Mouse (Mus musculus) heart, embryonic 12.5 days (tissue): ENCODE measurements around the gene Sik3. TPM values are rescaled to one million over a fixed set of nuclear protein-coding genes. Genes with fewer than 3 reads are reported as not detected.
"Not testable (repeated sequence)": the region's sequence is repeated elsewhere in the genome, so short reads cannot be mapped to it uniquely, and the experiment has no call there.

Source experiments
- ATAC-seq: fragments of 200-750 bp; cut with Nextera tagmentation; 2 replicates; pipeline ENCODE4 v1.8.0; 2017; ENCODE audit warnings: moderate TSS enrichment, moderate library complexity; ENCODE audit not compliant: insufficient number of reproducible peaks, low FRiP score
- H3K27ac ChIP-seq: fragments of 300-500 bp; sonication (generic); 2 replicates; pipeline ENCODE4 v1.5.1; 2016; ENCODE audit warnings: mild to moderate bottlenecking, moderate library complexity; ENCODE audit not compliant: poor library complexity, severe bottlenecking
- H3K27me3 ChIP-seq: fragments of 300-500 bp; sonication (generic); replicated peaks from 2 replicates; pipeline ENCODE4 v1.6.1; 2016; ENCODE audit warnings: mild to moderate bottlenecking, moderate library complexity
- H3K36me3 ChIP-seq: fragments of 300-500 bp; sonication (generic); 2 replicates; pipeline ENCODE4 v1.6.1; 2016; ENCODE audit warnings: mild to moderate bottlenecking, moderate library complexity
- H3K4me1 ChIP-seq: fragments of 300-500 bp; sonication (generic); replicated peaks from 2 replicates; pipeline ENCODE4 v1.6.1; 2016; ENCODE audit warnings: mild to moderate bottlenecking
- H3K4me2 ChIP-seq: fragments of 300-500 bp; sonication (generic); 2 replicates; pipeline ENCODE4 v1.6.1; 2016; ENCODE audit warnings: mild to moderate bottlenecking, moderate library complexity
- H3K4me3 ChIP-seq: fragments of 300-500 bp; sonication (generic); 2 replicates; pipeline ENCODE4 v1.5.1; 2016; ENCODE audit warnings: mild to moderate bottlenecking
- H3K9ac ChIP-seq: fragments of 300-500 bp; sonication (generic); 2 replicates; pipeline ENCODE4 v1.6.1; 2016; ENCODE audit warnings: mild to moderate bottlenecking, moderate library complexity
- H3K9me3 ChIP-seq: fragments of 300-500 bp; sonication (generic); replicated peaks from 2 replicates; pipeline ENCODE4 v1.6.1; 2016; ENCODE audit warnings: mild to moderate bottlenecking, moderate library complexity
- WGBS: fragments of 180-500 bp; shearing (Covaris S2); methylation state at CpG from one replicate; pipeline ENCODE4 v1.1.7; 2016; 5-methylcytosine and 5-hydroxymethylcytosine counted together
- polyA plus RNA-seq: library from polyadenylated mRNA; unstranded; fragments of >200 nt; fragmentation: Nextera tagmentation; extraction: Ambion mirVana; gene quantifications from 2 replicates; pipeline ENCODE4 v1.2.1, GENCODE M21; 2016

The Sik3 gene
- polyA plus RNA-seq, 1 experiment from 2014 or later: 13.9 TPM

DNA sequence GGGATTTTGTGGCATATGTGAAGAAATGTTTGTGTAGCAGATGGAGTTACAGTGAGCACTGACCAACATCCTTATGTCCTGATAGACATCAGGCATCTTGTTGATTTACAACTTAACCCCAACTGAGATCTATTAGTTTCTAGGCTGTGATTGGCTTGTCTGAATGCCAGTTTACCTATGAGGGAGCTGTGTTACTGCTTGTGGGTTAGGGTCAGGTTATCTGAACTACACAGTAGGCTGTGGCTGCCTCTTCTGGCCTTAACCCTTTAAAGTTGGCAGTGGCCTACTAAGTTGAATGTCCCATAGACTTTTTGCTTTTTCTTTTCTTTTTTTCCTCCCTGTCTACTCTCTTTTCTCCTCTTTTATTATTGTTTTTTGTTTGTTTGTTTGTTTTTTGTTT, 98.7 kb downstream of the Sik3 start:
- no peaks in the 10 kb centered on the region for H3K9me3 ChIP-seq
- H3K36me3 ChIP-seq: no peaks in the 10 kb centered on the region
- no peaks in the 10 kb centered on the region for H3K27me3 ChIP-seq
- no peak overlapping the region for H3K4me2 ChIP-seq
- H3K4me1 ChIP-seq: peaks cover 47% of the 10 kb centered on the region
- no peak overlapping the region for H3K4me3 ChIP-seq
- ATAC-seq: no peak
- H3K27ac ChIP-seq: no peak overlapping the region
- no peak overlapping the region for H3K9ac ChIP-seq

DNA sequence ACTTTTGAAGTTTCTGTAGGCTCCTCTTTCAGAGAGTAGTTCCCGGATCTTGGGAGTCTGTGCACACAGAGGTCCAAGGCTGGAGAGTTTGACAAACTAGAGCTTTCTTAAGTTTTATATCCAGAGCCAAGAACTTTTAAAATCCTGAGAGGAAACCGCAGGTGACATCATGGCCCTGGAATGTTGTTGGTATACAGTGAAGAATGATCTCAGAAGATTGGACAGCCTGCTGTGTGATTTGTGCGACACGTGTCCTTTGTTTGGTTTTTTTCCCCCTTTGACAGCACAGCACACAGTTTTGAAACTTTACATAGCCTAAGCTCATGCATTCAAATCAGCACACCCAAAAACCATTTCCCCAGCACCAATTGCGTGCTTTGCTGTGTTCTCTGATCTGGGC, 99.6 kb downstream of the Sik3 start:
- Histone ChIP-seq H3K4me3 (no peak overlapping the region), H3K4me1 (peaks cover 47% of the 10 kb centered on the region), H3K9ac (no peak overlapping the region), H3K27me3 (no peaks in the 10 kb centered on the region), H3K27ac (peak overlapping the region; percentile 42), H3K9me3 (no peaks in the 10 kb centered on the region), H3K36me3 (no peaks in the 10 kb centered on the region), H3K4me2 (no peak overlapping the region)
- 33% methylated on average over 5 of the region's 5 CpGs for WGBS
- ATAC-seq: peak; percentile 47

DNA sequence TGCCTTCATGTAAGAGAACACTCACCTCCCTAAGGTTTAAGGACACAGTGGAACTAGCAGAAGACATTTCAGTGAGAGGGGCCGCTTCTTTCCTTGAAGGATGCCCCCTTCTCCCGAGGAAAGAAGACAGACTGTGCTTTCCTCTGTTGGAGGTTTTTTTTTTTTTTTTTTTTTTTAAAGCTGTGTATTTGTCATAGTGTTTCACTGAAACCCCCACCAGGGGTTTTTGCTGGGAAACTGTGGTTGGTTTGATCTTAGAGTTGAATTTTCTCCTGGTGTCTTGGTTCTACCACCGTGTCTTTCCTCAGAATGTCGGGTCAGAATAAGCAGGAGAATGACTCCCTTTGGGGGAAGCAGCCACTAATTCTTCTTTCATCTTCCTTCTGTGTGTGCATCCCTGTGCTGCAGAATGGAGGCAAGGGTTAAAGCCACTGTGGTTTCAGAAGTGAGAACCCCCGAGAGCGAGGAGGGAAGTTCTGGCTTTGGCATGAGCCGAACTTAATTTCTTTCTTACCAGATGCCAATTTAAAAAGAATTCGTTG, 106.3 kb downstream of the Sik3 start:
- WGBS: 94% methylated on average over 8 of the region's 8 CpGs
- no peak overlapping the region for H3K27ac ChIP-seq

DNA sequence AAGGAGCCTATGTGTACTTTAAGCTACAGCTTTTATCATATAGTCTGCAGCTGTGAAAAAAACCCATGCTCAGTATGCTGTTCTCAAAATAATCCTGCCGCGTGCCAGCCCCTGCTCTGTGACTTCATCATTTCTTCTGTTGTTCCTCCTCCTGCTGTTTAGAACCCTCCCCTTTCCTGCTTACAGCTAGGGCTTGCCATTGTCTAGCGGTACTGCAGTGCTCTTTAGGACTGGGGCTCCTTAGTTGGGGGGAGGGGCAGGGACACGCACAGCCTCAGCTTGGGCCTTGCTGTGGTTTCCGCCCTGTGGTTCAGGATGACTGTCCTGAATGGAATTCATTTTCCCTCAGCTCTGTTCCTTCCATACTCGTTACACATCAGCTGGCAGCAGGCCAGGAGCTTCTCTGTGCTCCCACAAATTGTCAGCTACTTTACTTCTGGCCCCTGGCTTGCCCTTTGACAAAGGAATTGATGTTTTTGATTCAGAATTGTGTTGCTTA, 107.4 kb downstream of the Sik3 start:
- WGBS: 2% methylated on average over 6 of the region's 6 CpGs
- peak; percentile 91 for ATAC-seq
- peaks cover 13% of the 10 kb centered on the region; the same call in 1 of the 2 replicates for H3K36me3 ChIP-seq

More for the DNA sequence above, 106.3 kb downstream of the Sik3 start:
- no peak for ATAC-seq
- H3K4me3 ChIP-seq: no peak overlapping the region
- H3K4me2 ChIP-seq: no peak overlapping the region
- H3K4me1 ChIP-seq: peaks cover 45% of the 10 kb centered on the region
- 0 out of 2 replicates have a peak, but pooled peaks cover 3% of the 10 kb centered on the region for H3K9me3 ChIP-seq
- H3K36me3 ChIP-seq: peaks cover 6% of the 10 kb centered on the region; the same call in 1 of the 2 replicates
- H3K27me3 ChIP-seq: no peaks in the 10 kb centered on the region
- H3K9ac ChIP-seq: no peak overlapping the region

DNA sequence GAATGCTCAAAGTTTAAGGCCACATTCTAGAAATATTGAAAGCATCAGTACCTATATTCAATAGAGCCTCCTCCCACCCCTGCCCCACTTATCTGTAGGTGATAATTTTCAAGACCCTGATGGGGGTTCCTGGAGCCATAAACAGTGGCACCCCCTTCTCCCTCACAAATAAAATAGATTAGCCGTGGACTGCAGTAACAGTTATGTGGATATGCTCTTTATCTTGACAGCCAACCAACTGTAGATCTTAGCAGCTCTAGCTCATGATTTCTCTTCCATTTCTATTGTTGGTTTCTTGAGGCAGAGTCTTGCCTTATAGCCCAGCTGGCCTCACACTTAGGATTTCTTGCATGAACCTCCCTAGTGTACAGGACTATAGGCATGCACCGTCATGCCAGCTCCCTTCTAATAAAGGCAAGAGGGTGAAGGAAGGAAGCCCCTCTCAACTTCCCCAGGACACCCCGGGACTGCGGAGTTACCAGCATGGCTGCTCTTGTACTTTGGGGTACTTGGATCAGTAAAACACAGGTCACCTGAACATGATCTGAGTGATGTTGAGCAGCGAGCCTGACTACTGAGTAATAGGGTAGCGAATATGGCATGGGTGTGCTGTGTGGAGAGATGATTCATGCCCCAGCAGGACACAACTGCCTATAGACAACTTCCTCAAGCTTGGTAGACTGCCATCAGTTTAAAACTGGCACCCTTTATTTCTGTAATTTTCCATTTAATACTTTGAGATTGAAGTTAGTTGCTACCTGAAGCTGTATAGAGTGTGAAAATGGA, 108.0 kb downstream of the Sik3 start:
- no peak overlapping the region for H3K4me3 ChIP-seq
- 72% methylated on average over 6 of the region's 6 CpGs for WGBS
- peaks cover 36% of the 10 kb centered on the region for H3K4me1 ChIP-seq
- H3K9ac ChIP-seq: no peak overlapping the region
- peaks cover 19% of the 10 kb centered on the region for H3K36me3 ChIP-seq
- H3K27me3 ChIP-seq: no peaks in the 10 kb centered on the region
- H3K4me2 ChIP-seq: no peak overlapping the region
- H3K9me3 ChIP-seq: 0 out of 2 replicates have a peak, but pooled peaks cover 3% of the 10 kb centered on the region
- no peak for ATAC-seq
- H3K27ac ChIP-seq: peak overlapping the region; percentile 55

More for the DNA sequence above, 107.4 kb downstream of the Sik3 start:
- Histone ChIP-seq H3K4me3 (no peak overlapping the region), H3K9me3 (0 out of 2 replicates have a peak, but pooled peaks cover 3% of the 10 kb centered on the region), H3K27ac (peak overlapping the region; percentile 55), H3K4me1 (peaks cover 43% of the 10 kb centered on the region), H3K27me3 (no peaks in the 10 kb centered on the region), H3K4me2 (peak overlapping the region; percentile 8; the same call in 1 of the 2 replicates), H3K9ac (no peak overlapping the region)

DNA sequence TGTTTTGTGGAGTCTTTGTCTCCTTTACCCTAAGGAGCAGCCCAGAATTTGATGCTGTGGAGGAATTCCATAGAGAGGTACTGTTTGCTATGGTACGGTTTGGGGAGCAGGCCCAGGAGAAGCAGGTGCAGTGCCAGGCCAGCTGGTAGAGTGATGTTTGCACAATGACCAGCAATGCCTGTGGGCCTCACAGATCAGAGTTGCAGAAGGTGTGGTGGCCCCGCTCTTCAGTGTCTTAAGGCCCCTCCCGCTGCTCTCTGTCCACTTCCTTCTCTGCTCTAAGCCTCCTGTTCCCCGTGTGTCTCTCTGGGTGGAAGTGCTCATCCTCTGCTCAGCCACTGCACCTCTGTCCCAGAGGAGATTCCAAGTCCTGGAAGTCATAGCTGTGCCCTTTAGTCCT, 108.9 kb downstream of the Sik3 start:
- no peak for ATAC-seq
- Histone ChIP-seq H3K4me3 (no peak overlapping the region), H3K27me3 (no peaks in the 10 kb centered on the region), H3K9me3 (0 out of 2 replicates have a peak, but pooled peaks cover 3% of the 10 kb centered on the region), H3K4me2 (no peak overlapping the region), H3K27ac (no peak overlapping the region), H3K9ac (no peak overlapping the region), H3K36me3 (peaks cover 25% of the 10 kb centered on the region), H3K4me1 (peaks cover 30% of the 10 kb centered on the region)
- WGBS: 86% methylated on average over 4 of the region's 4 CpGs

DNA sequence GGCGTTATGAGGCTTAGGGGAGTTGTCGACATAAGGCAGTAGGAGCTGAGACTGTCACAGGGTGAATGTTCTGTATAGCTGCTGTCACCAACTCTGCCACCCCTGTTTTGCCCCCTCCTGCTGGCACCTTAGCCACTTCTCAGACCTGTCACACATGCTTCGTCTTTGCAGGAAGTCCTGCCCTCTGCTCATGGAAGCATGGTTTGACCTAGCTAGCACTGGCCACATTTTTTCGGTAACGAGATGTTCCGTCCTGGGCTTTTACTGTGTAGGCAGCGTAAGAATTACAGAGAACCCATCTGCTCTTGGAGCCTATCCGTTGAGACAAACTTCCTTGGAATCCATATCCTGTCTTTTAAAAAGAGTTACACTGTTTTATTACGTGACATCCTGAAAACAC, 110.1 kb downstream of the Sik3 start:
- H3K27ac ChIP-seq: peak overlapping the region; percentile 6; the same call in 1 of the 2 replicates
- no peak for ATAC-seq
- H3K4me1 ChIP-seq: peaks cover 38% of the 10 kb centered on the region
- peaks cover 27% of the 10 kb centered on the region for H3K36me3 ChIP-seq
- H3K4me2 ChIP-seq: no peak overlapping the region
- WGBS: 73% methylated on average over 9 of the region's 9 CpGs
- 0 out of 2 replicates have a peak, but pooled peaks cover 3% of the 10 kb centered on the region for H3K9me3 ChIP-seq
- H3K9ac ChIP-seq: no peak overlapping the region
- no peak overlapping the region for H3K4me3 ChIP-seq
- 0 out of 2 replicates have a peak, but pooled peaks cover under 1% of the 10 kb centered on the region for H3K27me3 ChIP-seq

DNA sequence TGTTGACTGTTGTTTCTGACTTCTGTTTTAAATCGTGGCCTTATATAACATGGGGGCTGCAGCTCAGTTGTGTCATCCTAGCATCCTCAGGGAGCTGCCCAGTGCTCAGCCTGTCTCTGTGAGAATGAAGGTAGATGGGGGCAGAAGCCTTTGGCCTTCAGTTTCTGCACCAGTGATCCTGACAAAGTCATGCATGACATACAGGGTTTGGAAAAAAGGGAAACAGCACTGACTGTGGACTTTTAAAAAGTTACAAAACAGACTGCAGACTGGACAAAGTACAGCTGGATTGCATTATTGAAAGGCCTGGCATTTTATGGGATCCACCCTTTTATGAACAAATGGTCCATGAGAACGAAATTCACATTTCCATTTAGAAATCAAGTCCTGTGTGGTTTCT, 113.7 kb downstream of the Sik3 start:
- Histone ChIP-seq H3K36me3 (peaks cover 27% of the 10 kb centered on the region), H3K27me3 (peaks cover 3% of the 10 kb centered on the region; the same call in 1 of the 2 replicates), H3K9me3 (no peaks in the 10 kb centered on the region), H3K4me3 (no peak overlapping the region), H3K4me2 (no peak overlapping the region), H3K4me1 (peaks cover 26% of the 10 kb centered on the region), H3K9ac (no peak overlapping the region), H3K27ac (no peak overlapping the region)
- 83% methylated on average over 2 of the region's 2 CpGs for WGBS
- ATAC-seq: no peak

DNA sequence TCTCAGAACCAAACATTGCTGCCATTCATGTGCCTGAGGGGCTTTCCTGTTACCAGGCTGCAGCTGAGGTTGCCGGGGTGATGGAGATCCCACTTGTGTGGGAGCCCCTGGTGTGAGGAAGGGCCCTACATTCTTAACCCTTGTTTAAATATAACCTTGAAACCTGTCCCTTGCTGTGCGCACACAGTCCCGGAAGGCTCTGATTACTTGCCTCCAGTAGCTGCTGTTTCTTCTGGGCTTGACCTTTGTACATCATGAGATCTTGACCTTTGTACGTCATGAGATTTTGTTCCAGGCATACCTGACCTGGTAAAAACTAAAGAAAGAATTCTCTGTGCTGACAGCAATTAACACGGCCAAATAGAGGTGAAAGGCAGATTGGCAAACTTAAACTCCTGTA, 114.7 kb downstream of the Sik3 start:
- H3K4me3 ChIP-seq: no peak overlapping the region
- peaks cover 13% of the 10 kb centered on the region for H3K27me3 ChIP-seq
- no peaks in the 10 kb centered on the region for H3K9me3 ChIP-seq
- peaks cover 20% of the 10 kb centered on the region for H3K4me1 ChIP-seq
- 58% methylated on average over 5 of the region's 5 CpGs for WGBS
- no peak for ATAC-seq
- peaks cover 27% of the 10 kb centered on the region for H3K36me3 ChIP-seq
- no peak overlapping the region for H3K4me2 ChIP-seq
- no peak overlapping the region for H3K9ac ChIP-seq
- no peak overlapping the region for H3K27ac ChIP-seq

DNA sequence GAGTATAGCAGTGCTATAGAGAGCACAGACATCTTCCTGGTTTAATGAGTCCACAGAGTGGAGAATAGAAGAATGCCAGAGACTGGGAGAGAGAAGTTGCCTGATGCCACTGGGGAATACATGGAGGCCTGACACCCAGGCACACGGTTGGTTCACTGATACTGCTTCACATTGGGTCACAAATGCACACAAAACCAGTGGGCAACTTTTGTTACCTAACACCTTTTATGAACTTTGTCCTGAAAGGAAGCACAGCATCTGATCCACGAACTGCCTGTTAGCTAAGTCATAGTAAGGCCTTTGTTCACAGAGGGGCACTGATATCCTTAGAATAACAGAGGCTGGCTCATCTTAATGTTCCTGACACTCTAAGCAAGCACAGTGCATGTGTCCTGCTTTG, 116.6 kb downstream of the Sik3 start:
- H3K9me3 ChIP-seq: no peaks in the 10 kb centered on the region
- WGBS: 51% methylated on average over 2 of the region's 2 CpGs
- H3K4me1 ChIP-seq: peaks cover 15% of the 10 kb centered on the region
- H3K36me3 ChIP-seq: peaks cover 19% of the 10 kb centered on the region
- no peak overlapping the region for H3K9ac ChIP-seq
- no peak overlapping the region for H3K27ac ChIP-seq
- ATAC-seq: no peak
- peaks cover 19% of the 10 kb centered on the region for H3K27me3 ChIP-seq
- no peak overlapping the region for H3K4me3 ChIP-seq
- no peak overlapping the region for H3K4me2 ChIP-seq

DNA sequence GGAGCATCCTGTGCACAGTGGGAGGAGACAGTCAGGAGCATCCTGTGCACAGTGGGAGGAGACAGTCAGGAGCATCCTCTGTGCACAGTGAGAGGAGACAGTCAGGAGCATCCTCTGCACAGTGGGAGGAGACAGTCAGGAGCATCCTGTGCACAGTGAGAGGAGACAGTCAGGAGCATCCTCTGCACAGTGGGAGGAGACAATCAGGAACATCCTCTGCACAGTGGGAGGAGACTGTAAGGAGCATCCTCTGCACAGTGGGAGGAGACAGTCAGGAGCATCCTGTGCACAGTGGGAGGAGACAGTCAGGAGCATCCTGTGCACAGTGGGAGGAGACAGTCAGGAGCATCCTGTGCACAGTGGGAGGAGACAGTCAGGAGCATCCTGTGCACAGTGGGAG, 120.2 kb downstream of the Sik3 start:
- H3K4me2 ChIP-seq, H3K36me3 ChIP-seq, H3K27ac ChIP-seq, H3K9me3 ChIP-seq, H3K4me1 ChIP-seq, H3K9ac ChIP-seq, ATAC-seq, H3K4me3 ChIP-seq: not testable (repeated sequence)
- peaks cover 18% of the 10 kb centered on the region for H3K27me3 ChIP-seq
